Mouse (Mus musculus): Measurements from ENCODE around the gene Mok. TPM values are rescaled to one million over a fixed set of nuclear protein-coding genes. Genes with fewer than 3 reads are reported as not detected.

Mok gene
- polyA plus RNA-seq, 1 experiment from 2014 or later: 7.9 TPM

- Histone ChIP-seq H3K4me1 (replicated peaks; ENCODE audit: control insufficient read depth, insufficient read depth, low read length) (peaks cover 6% of the 10 kb centered on the region), H3K27me3 (ENCODE audit: control insufficient read depth, insufficient read depth, low read depth, low read length) (no peaks in the 10 kb centered on the region), H3K27ac (ENCODE audit: low read length) (no peak overlapping the region), H3K9me3 (ENCODE audit: control insufficient read depth, low read length) (no peaks in the 10 kb centered on the region), H3K4me3 (ENCODE audit: low read length) (no peak overlapping the region), H3K36me3 (ENCODE audit: control insufficient read depth, insufficient read depth, low read length) (no peaks in the 10 kb centered on the region), H3K4me2 (ENCODE audit: low read depth, low read length) (no peak overlapping the region), H3K9ac (ENCODE audit: low read length) (no peak overlapping the region)
- 93% methylated on average over 6 of the region's 6 CpGs for WGBS
- no peak for ATAC-seq (ENCODE audit: low read depth)
Measured at GRCm38 (mm10) chr12:110771961-110772360, 68.8 kb downstream of the Mok start.

GRCm38 (mm10) chr12:110770479-110771247, 70.1 kb downstream of the Mok start:
- Histone ChIP-seq H3K36me3 (ENCODE audit: control insufficient read depth, insufficient read depth, low read length) (no peaks in the 10 kb centered on the region), H3K27ac (ENCODE audit: low read length) (no peak overlapping the region), H3K4me2 (ENCODE audit: low read depth, low read length) (no peak overlapping the region), H3K4me1 (replicated peaks; ENCODE audit: control insufficient read depth, insufficient read depth, low read length) (peaks cover 2% of the 10 kb centered on the region), H3K27me3 (ENCODE audit: control insufficient read depth, insufficient read depth, low read depth, low read length) (no peaks in the 10 kb centered on the region), H3K9ac (ENCODE audit: low read length) (no peak overlapping the region), H3K4me3 (ENCODE audit: low read length) (no peak overlapping the region), H3K9me3 (ENCODE audit: control insufficient read depth, low read length) (no peaks in the 10 kb centered on the region)
- no peak for ATAC-seq (ENCODE audit: low read depth)
- WGBS: 84% methylated on average over 10 of the region's 10 CpGs

GRCm38 (mm10) chr12:110769660-110770297, 71.0 kb downstream of the Mok start:
- no peaks in the 10 kb centered on the region for H3K4me1 ChIP-seq (replicated peaks; ENCODE audit: control insufficient read depth, insufficient read depth, low read length)
- H3K4me2 ChIP-seq (ENCODE audit: low read depth, low read length): no peak overlapping the region
- H3K36me3 ChIP-seq (ENCODE audit: control insufficient read depth, insufficient read depth, low read length): no peaks in the 10 kb centered on the region
- no peak overlapping the region for H3K9ac ChIP-seq (ENCODE audit: low read length)
- WGBS: 62% methylated on average over 6 of the region's 6 CpGs
- ATAC-seq (ENCODE audit: low read depth): no peak
- no peak overlapping the region for H3K4me3 ChIP-seq (ENCODE audit: low read length)
- no peaks in the 10 kb centered on the region for H3K27me3 ChIP-seq (ENCODE audit: control insufficient read depth, insufficient read depth, low read depth, low read length)
- H3K9me3 ChIP-seq (ENCODE audit: control insufficient read depth, low read length): no peaks in the 10 kb centered on the region
- no peak overlapping the region for H3K27ac ChIP-seq (ENCODE audit: low read length)

GRCm38 (mm10) chr12:110768562-110768961, 72.2 kb downstream of the Mok start:
- H3K4me3 ChIP-seq (ENCODE audit: low read length): no peak overlapping the region
- H3K27ac ChIP-seq (ENCODE audit: low read length): no peak overlapping the region
- no peaks in the 10 kb centered on the region for H3K27me3 ChIP-seq (ENCODE audit: control insufficient read depth, insufficient read depth, low read depth, low read length)
- no peaks in the 10 kb centered on the region for H3K36me3 ChIP-seq (ENCODE audit: control insufficient read depth, insufficient read depth, low read length)
- ATAC-seq (ENCODE audit: low read depth): no peak
- H3K4me2 ChIP-seq (ENCODE audit: low read depth, low read length): no peak overlapping the region
- H3K9me3 ChIP-seq (ENCODE audit: control insufficient read depth, low read length): no peaks in the 10 kb centered on the region
- no peaks in the 10 kb centered on the region for H3K4me1 ChIP-seq (replicated peaks; ENCODE audit: control insufficient read depth, insufficient read depth, low read length)
- H3K9ac ChIP-seq (ENCODE audit: low read length): no peak overlapping the region

- no peak for ATAC-seq (ENCODE audit: low read depth)
- Histone ChIP-seq H3K9me3 (ENCODE audit: control insufficient read depth, low read length) (no peaks in the 10 kb centered on the region), H3K36me3 (ENCODE audit: control insufficient read depth, insufficient read depth, low read length) (no peaks in the 10 kb centered on the region), H3K4me1 (replicated peaks; ENCODE audit: control insufficient read depth, insufficient read depth, low read length) (no peaks in the 10 kb centered on the region), H3K4me2 (ENCODE audit: low read depth, low read length) (no peak overlapping the region), H3K9ac (ENCODE audit: low read length) (no peak overlapping the region), H3K27ac (ENCODE audit: low read length) (no peak overlapping the region), H3K4me3 (ENCODE audit: low read length) (no peak overlapping the region), H3K27me3 (ENCODE audit: control insufficient read depth, insufficient read depth, low read depth, low read length) (no peaks in the 10 kb centered on the region)
- 91% methylated on average over 5 of the region's 5 CpGs for WGBS
Measured at GRCm38 (mm10) chr12:110764531-110764930, 76.2 kb downstream of the Mok start.

- H3K9ac ChIP-seq (ENCODE audit: low read length): no peak overlapping the region
- no peaks in the 10 kb centered on the region for H3K4me1 ChIP-seq (replicated peaks; ENCODE audit: control insufficient read depth, insufficient read depth, low read length)
- H3K4me3 ChIP-seq (ENCODE audit: low read length): no peak overlapping the region
- H3K9me3 ChIP-seq (ENCODE audit: control insufficient read depth, low read length): no peaks in the 10 kb centered on the region
- H3K27me3 ChIP-seq (ENCODE audit: control insufficient read depth, insufficient read depth, low read depth, low read length): no peaks in the 10 kb centered on the region
- H3K27ac ChIP-seq (ENCODE audit: low read length): no peak overlapping the region
- no peak overlapping the region for H3K4me2 ChIP-seq (ENCODE audit: low read depth, low read length)
- ATAC-seq (ENCODE audit: low read depth): no peak
- no peaks in the 10 kb centered on the region for H3K36me3 ChIP-seq (ENCODE audit: control insufficient read depth, insufficient read depth, low read length)
- WGBS: 78% methylated on average over 2 of the region's 2 CpGs
Measured at GRCm38 (mm10) chr12:110762321-110762720, 78.4 kb downstream of the Mok start.

GRCm38 (mm10) chr12:110758932-110759331, 81.8 kb downstream of the Mok start:
- Histone ChIP-seq H3K9me3 (ENCODE audit: control insufficient read depth, low read length) (no peaks in the 10 kb centered on the region), H3K4me1 (replicated peaks; ENCODE audit: control insufficient read depth, insufficient read depth, low read length) (no peaks in the 10 kb centered on the region), H3K27me3 (ENCODE audit: control insufficient read depth, insufficient read depth, low read depth, low read length) (no peaks in the 10 kb centered on the region), H3K27ac (ENCODE audit: low read length) (no peak overlapping the region), H3K36me3 (ENCODE audit: control insufficient read depth, insufficient read depth, low read length) (peaks cover 8% of the 10 kb centered on the region; the same call in 1 of the 2 replicates), H3K4me3 (ENCODE audit: low read length) (no peak overlapping the region), H3K9ac (ENCODE audit: low read length) (no peak overlapping the region), H3K4me2 (ENCODE audit: low read depth, low read length) (no peak overlapping the region)
- no peak for ATAC-seq (ENCODE audit: low read depth)
- WGBS: 89% methylated on average over 7 of the region's 8 CpGs

Other genes starting within 250 kb of the Mok start
- 40.4 and 41.9 TPM in 2 replicates for gene Dync1h1, start 239.5 kb downstream of the Mok start, polyA plus RNA-seq (2015; fragmentation: Nextera tagmentation; extraction: Ambion mirVana)
- gene 1700001K19Rik, start 158.3 kb downstream of the Mok start, polyA plus RNA-seq (2015; fragmentation: Nextera tagmentation; extraction: Ambion mirVana): not detected in 2 replicates
- 806 and 832 TPM in 2 replicates for gene Hsp90aa1, start 138.2 kb downstream of the Mok start, polyA plus RNA-seq (2015; fragmentation: Nextera tagmentation; extraction: Ambion mirVana)
- gene Wdr20, start 103.0 kb downstream of the Mok start, polyA plus RNA-seq (2015; fragmentation: Nextera tagmentation; extraction: Ambion mirVana): 22.8 and 25.3 TPM in 2 replicates
- 5.8 and 5.9 TPM in 2 replicates for gene Zfp839, start 9.3 kb upstream of the Mok start, polyA plus RNA-seq (2015; fragmentation: Nextera tagmentation; extraction: Ambion mirVana)
- gene Cinp, start 48.2 kb upstream of the Mok start, polyA plus RNA-seq (2015; fragmentation: Nextera tagmentation; extraction: Ambion mirVana): 72.2 and 75.3 TPM in 2 replicates
- 3.7 and 3.9 TPM in 2 replicates for gene Tecpr2, start 48.3 kb upstream of the Mok start, polyA plus RNA-seq (2015; fragmentation: Nextera tagmentation; extraction: Ambion mirVana)
- 11.8 and 13.6 TPM in 2 replicates for gene Ankrd9, start 138.1 kb upstream of the Mok start, polyA plus RNA-seq (2015; fragmentation: Nextera tagmentation; extraction: Ambion mirVana)
- gene Rcor1, start 198.4 kb upstream of the Mok start, polyA plus RNA-seq (2015; fragmentation: Nextera tagmentation; extraction: Ambion mirVana): 8.8 and 10.4 TPM in 2 replicates